Mouse (Mus musculus) lung, embryonic 14.5 days (tissue): ENCODE measurements at regions not wholly inside any gene's neighbourhood (a gene's known extent, or its start where the extent isn't known, plus 50 kb on each side); places are given as distances from the start of the nearest gene placed in this dataset.

Source experiments
- ATAC-seq: fragments of 200-750 bp; cut with Nextera tagmentation; 2 replicates; pipeline ENCODE4 v1.8.0; 2017; ENCODE audit warnings: mild to moderate bottlenecking, moderate TSS enrichment, moderate library complexity; ENCODE audit not compliant: insufficient read depth
- DNase-seq: peaks from one replicate; pipeline ENCODE4 v3.0.0-alpha.2; 2015
- H3K27ac ChIP-seq: fragments of 300-500 bp; sonication (generic); 2 replicates; pipeline ENCODE4 v1.5.1; 2014; ENCODE audit warnings: low read depth, mild to moderate bottlenecking, moderate library complexity
- H3K27me3 ChIP-seq: fragments of 300-500 bp; sonication (generic); 2 replicates; pipeline ENCODE4 v1.6.1; 2014; ENCODE audit warnings: low read length, control low read depth; ENCODE audit not compliant: insufficient read depth
- H3K36me3 ChIP-seq: fragments of 300-500 bp; sonication (generic); 2 replicates; pipeline ENCODE4 v1.6.1; 2014; ENCODE audit warnings: control low read depth; ENCODE audit not compliant: insufficient read depth
- H3K4me1 ChIP-seq: fragments of 300-500 bp; sonication (generic); 2 replicates; pipeline ENCODE4 v1.6.1; 2014; ENCODE audit warnings: antibody characterized with exemption, control low read depth; ENCODE audit not compliant: insufficient read depth
- H3K4me2 ChIP-seq: fragments of 300-500 bp; sonication (generic); 2 replicates; pipeline ENCODE4 v1.6.1; 2014; ENCODE audit warnings: mild to moderate bottlenecking
- H3K4me3 ChIP-seq: fragments of 300-500 bp; sonication (generic); 2 replicates; pipeline ENCODE4 v1.5.1; 2014; ENCODE audit warnings: low read depth, low read length
- H3K9ac ChIP-seq: fragments of 300-500 bp; sonication (generic); 2 replicates; pipeline ENCODE4 v1.6.1; 2014
- H3K9me3 ChIP-seq: fragments of 300-500 bp; sonication (generic); 2 replicates; pipeline ENCODE4 v1.6.1; 2016; ENCODE audit warnings: low read depth, low read length, control low read depth
- CTCF ChIP-seq: IDR thresholded peaks from 2 replicates; pipeline ENCODE4 v1.5.1; 2016; ENCODE audit warnings: antibody characterized with exemption, low read depth
- WGBS: fragments of 180-500 bp; shearing (Covaris S2); extraction: QIAGEN DNeasy Blood & Tissue Kit; methylation state at CpG from one replicate; pipeline ENCODE4 v1.1.7; 2014; 5-methylcytosine and 5-hydroxymethylcytosine counted together

GRCm38 (mm10) chr12:32315099-32315783, 63.3 kb upstream of the Ccdc71l start:
- no peak for TF ChIP-seq CTCF
- Histone ChIP-seq H3K9me3 (no peaks in the 10 kb centered on the region), H3K36me3 (no peaks in the 10 kb centered on the region), H3K4me3 (no peak overlapping the region), H3K4me2 (no peak overlapping the region), H3K27me3 (no peaks in the 10 kb centered on the region), H3K27ac (no peak overlapping the region), H3K4me1 (no peaks in the 10 kb centered on the region), H3K9ac (no peak overlapping the region)
- DNase-seq: no peak
- 92% methylated on average over 1 of the region's 1 CpGs for WGBS
- no peak for ATAC-seq
